Mouse (Mus musculus) T-helper 2 cell (primary cell): ENCODE measurements around the gene Gm38392.
"Not testable (repeated sequence)": the region's sequence is repeated elsewhere in the genome, so short reads cannot be mapped to it uniquely, and the experiment has no call there.

Experiments used
- in situ Hi-C: fragments of 300-600 bp; cut with MboI, MseI; formaldehyde crosslinking; loops from one replicate; pipeline ENCODE4 v1.15.1; 2025; ENCODE audit warnings: high pct_unique_total_duplicates

The Gm38392 gene

DNA sequence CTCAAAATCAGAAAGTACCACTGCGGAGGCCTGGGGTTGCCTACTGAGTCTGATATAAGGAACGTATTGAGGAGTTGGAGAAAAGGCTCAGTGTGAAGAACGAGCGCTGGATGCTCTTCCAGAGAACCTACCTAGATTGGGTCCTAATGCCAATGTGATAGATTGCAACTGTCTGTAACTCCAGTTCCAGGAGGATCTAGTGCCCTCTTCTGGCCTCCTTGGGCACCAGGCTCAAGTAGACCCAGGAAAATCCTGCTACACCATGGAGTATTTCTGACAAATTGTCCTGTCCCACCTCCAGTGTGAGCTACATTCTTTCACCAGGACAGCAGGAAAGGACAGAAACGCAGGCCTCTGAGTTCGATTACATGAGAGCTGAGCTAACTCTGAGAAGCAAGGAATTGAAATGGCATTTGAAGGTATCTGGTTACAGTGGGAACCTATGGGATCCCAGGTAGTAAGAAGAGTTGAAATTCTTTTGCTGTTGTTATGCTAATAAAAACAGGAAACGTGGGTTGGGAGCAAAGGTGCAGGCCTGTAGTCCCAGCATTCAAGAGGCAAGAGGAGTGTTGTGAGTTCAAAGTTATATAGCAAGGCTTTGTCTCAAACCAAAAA is 10.4 kb downstream of the Gm38392 start:
- in situ Hi-C loops: no loop called here

DNA sequence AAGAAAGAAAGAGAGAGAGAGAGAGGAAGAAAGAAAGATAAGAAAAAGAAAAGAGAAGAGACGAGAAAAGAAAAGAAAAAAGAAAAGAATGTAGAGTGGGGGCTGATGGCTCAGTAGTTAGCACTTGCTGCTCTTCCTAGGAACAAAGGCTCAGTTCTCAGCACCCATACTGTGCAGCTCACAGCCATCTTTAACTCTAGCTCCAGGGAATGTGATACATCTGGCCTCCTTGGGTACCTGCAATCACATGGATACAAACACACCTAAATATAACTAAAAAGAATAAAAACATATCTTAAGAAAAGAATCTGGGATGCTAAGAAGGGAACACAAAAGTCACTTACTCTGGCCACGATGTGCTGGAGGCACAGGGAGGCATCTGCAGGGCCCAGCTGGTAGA is 10.9 kb downstream of the Gm38392 start:
- in situ Hi-C loops: no loop called here

DNA sequence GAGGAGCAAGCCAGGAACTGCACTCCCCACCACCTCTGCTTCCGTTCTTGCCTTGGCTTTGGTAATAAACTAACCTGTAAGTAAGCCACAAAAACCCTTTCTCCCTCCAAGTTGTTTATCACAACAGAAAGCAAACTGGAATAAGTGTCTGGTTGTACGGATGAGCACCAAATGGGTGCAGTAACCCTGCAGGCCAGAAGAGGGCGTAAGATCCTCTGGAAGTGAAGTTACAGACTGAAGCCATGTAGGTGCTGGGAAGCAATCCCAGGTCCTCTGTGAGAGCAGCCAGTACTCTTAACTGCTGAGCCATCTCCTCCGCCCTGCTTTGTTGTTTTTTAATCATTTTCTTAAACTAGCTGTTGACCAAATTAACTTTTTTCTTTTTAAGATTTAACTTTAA is 13.0 kb downstream of the Gm38392 start:
- in situ Hi-C loops: no loop called here

DNA sequence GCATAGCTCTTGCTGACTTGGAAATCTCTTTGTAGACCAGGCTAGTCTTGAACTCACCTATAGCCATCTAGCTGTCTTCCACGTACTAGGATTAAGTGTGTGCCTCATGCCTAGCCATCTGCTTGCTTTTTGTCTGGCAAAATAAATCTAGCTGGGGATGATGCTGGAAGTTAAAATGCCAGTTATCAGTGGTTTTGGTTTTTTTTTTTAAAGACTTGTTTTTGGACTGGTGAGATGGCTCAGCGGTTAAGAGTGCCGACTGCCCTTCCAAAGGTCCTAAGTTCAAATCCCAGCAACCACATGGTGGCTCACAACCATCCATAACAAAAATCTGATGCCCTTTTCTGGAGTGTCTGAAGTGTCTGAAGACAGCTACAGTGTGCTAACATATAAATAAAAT is 15.2 kb downstream of the Gm38392 start:
- in situ Hi-C loops: no loop called here

DNA sequence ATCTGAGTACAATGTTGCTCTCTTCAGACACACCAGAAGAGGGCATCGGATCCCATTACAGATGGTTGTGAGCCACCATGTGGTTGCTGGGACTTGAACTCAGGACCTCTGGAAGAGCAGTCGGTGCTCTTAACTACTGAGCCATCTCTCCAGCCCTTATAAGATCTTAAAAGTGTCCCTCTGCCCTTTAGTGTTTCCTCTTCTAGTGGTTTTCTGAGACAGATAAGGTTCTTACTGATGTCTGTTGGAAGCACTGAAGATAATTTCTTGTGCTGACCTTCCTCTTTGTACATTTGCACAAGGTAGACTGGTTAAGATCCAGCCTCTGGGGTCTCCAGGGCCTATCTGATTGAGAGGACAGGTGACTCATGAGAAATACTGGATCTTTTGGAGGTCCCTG is 15.7 kb downstream of the Gm38392 start:
- in situ Hi-C loops: not testable (repeated sequence)

DNA sequence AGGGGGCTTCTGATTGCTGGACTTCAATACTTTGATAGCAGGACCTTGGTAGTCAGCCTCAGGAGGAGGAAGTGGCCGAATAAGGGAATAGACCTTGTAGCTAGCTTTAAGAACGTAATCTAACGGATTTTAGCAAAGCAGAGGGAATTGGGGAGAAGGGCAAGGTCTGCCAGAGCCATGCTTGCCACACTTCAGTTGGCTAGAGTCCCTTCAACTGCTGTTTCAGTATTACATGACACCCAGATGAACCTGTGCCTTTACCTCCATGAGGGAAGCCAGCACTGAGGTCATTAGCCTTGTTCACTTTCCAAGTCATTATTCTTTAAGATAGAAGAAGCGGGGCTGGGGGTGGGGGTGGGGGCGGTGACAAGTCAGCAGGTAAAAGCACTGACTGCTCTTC is 18.0 kb downstream of the Gm38392 start:
- in situ Hi-C loops: no loop called here

DNA sequence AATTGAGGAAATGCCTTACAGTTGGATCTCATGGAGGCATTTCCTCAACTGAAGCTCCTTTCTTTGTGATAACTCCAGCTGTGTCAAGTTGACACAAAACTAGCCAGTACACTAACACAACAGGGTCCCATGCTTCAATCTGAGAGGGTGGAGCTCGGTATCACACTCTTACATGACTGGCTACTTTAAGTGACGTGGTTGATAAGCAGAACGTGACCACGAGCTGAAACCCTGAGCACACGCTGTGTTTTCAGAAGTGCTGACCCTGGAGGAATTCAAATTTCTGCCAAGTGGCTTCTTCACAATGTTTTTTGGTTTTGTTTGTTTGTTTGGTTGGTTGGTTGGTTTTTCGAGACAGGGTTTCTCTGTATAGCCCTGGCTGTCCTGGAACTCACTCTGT is 19.0 kb downstream of the Gm38392 start:
- in situ Hi-C loops: not testable (repeated sequence)

DNA sequence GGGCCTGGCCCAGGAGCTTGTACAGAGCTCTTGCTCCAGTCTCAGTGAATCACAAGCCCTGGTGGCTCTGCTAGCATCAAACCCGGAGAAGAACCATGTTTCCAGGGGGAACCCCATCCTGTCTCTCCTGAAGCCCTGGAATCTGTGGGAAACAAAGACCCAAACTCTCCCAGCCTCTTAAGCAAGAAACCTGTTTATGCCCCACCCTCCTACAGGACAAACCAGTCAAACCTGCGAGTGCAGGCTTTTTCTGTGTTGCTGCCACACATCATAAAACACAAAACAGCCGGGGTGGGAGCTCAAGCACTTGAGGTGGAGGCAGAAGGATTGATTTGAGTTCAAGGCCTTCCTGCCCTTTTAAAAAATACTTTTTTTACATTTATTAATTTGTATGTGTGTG is 24.7 kb downstream of the Gm38392 start:
- in situ Hi-C loops: no loop called here

DNA sequence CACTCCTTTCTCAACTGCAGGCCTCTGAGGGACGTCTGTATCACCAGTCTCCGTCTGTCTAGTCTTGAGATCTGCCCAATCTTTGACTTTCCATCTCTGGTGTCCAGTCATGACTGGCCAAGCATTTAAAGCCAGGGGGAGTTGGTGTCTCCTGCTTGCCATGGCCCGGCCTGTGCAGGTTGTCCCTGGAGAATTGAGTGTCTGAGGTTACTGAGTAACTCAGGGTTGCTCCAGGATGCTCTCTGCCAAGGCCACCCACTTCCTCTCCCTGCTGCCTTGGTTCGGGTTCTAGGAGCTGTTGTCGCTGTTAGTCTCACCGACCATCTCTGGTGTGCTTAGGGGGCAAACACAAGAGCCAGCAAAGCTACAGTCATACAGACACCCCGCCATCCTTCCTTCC is 30.6 kb downstream of the Gm38392 start:
- in situ Hi-C loops: no loop called here

DNA sequence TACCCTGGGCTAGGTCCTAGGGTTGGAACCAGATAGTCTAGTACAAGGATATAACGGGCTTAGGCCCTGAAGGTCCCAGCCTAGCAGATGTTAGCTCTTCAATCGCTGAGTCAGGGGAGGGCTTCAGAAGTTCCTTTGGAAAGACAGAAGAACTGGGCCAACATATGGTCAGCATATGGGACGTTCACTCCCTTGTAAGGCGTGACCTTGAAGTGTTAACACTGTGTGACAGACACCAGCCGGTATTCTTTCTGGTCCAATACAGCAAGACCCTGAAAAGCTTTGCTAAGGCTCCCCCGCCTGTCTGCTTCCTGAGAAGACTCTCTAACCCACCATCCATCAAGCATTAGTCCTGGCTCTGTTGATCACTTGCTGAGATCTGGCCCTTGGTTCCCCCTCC is 31.1 kb downstream of the Gm38392 start:
- in situ Hi-C loops: no loop called here

DNA sequence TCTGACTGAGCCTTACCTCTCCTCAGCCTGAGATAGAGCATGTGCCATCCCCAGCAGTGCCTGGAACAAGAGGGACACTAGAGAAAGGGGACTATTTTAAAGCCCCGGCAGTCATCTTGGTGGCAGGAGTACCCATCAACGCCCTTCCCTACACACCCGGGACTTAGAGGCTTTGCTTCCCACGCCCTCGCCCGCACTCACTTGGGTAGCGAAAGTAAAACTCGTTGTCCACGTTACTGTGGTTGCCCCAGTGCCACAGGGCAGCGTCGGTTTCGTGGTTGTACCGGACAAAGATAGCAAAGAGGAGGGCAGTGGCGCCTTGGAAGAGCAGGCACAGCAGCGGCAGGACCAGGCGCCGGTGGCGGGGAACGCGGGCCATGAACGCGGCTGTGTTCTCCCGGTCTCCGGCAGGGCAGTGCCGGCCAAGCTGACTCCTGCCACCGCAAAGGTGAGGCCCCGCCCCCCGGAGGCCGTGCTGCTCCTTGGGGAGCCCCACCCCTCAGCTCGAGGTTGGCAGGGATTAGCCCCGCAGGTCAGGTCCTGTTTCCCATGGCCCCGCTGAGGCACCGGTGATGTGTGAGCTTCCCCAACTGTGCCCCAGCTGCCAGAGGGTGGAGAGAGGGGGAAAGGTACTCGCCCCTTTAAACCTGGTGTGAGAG is 32.6 kb downstream of the Gm38392 start, which contains the start of gene Rhbg:
TSS of gene Rhbg (minus strand) at position 442 of the 659 bp plus-strand sequence.
- in situ Hi-C loops: no loop called here

DNA sequence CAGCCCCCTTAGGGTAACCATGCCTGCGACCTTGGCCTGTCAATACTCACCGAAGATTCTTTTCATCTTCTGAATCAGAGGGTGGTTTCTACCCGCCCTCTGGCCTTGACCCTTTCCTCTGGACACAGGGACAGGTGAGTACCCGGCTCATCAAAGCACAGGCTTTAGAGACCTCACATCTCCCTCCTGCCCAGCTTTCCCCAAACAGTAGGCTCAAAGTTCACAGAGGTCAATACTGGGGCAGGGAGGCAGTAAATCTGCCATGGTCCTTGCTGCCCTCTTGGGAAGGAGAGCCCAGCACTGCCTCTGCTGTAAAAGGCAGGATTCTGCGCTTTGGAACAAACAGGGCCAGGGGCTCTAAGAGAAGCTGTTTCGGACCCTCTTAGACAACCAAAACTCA is 34.3 kb downstream of the Gm38392 start:
- in situ Hi-C loops: no loop called here

DNA sequence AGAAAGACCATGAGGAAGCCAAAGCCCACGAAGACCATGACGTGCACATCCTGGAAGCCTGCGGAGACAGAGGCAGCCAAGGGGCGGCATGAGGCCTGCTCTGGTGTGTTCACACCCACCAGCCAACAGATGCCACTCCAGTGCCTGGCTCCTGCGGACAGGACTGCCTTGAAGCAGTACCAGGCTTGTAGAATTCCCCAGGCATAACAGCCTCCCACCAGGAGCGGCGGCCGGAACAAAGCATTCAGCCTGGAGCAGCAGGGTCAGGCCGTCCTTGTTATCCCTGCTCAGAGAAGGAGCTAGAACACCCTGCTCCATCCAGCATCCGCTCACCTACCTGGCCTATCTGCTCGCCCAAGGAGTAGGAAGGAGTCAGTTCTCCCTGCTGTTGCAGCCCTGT is 38.6 kb downstream of the Gm38392 start:
- in situ Hi-C loops: no loop called here

DNA sequence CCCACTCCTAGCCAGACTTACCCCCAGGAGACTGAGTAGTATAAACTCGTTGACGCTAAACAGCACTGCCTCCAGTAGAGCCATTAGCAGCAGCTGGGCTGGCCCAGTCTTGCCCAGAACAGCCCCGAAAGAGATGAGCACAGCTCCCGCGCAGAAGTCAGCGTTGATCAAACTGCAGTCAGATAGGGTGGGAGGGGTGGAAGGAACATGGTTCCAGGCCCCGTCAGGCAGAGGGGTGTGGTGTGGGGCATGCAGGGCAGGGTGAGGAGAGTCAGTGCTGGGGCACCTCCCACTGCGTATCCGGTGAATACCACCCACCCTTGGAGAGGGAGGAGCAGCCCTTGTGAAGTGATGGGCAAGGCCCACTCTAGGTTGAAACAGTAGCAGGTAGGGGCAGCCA is 39.3 kb downstream of the Gm38392 start:
- in situ Hi-C loops: no loop called here

DNA sequence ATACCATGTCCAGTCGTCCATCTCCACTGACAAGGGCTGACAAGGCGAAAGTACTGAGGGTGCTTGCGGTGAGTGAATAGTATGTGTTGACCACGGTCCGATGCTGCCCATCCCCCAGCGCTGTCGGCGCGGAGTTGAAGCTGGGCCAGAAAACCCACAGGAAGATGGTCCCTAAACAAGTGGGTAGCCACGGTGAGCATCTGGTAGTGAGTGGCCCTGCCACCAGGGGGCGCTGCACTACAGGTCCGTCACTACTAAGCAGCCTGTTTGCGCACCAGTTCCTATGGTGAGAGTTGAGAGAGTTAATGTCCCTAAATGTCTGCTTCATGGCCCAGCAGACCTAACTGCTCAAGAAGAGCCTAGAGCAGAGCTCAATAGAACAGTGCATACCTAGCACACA is 41.2 kb downstream of the Gm38392 start:
- in situ Hi-C loops: no loop called here

DNA sequence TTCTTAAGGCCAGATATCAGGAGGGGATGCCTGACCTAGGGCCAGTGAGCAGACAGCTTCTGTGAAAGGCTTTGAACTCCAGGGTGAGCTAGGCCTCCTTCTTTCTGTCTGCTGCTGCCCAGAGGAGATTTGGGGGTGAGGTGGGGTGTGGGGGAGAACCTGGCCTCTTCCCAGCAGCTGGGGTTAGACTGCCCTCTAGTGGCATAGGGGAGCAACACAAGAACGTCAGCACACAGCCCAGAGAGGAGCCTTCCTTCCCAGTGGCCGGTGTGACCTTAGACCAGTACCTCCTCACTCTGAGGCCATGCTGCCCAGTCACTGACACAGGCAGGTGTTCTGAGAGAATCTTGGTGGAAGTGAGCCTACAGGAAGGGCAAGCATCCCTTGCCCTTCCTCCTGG is 42.9 kb downstream of the Gm38392 start:
- in situ Hi-C loops: no loop called here

DNA sequence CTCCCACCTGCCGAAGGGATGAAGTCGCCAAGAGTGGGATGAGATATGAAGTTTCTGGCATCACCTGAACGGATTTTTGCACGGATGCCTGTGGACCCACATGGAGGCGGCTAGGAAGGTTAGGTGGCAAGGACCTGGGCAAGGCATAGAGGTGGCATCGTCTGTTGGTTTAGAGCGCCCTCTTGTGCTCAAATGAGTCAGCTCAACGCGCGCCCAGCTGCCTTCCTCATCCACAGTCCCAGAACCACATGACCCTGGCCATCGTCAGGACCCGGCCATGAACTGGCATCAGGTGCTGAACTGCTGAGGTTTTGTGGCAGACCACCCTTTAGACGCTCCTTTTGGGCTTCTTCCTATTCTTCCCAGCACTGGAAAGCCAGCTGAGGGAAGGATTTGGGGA is 44.5 kb downstream of the Gm38392 start:
- in situ Hi-C loops: no loop called here

DNA sequence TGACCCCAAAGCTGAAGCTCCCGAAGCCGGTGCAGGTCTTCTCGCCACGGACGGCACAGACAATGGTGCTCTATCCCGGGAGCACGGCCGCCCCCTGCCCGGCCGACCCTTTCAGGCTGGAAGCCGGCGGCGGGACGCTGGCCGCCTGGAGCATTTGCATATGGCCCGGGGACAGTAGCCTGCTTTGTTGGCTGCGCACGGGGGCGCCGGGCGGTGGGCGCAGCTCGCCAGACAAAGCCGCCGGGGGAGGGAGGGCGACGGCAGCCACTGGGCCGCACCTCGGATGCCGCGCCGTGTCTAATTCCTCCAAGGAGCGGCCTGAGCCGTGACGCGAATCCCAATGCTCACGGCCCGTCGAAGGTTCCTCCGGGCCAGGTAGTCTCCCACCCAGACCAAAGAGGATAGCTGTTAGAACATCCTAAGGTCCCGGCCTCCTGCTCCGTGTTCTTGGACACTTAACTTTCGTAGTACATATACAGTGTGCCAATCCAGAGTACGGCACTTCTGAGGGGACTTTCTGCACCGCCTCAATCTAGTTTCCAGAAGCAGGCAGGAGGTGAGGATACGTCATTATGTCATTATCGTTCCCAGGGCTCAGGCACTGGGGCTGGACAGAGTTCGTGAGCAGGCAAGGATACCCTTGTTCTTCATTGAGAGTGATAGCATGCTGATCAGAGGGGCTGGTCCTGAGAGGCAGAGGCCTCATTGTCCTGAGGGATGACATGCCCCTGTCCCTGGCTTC is 45.8 kb downstream of the Gm38392 start:
- in situ Hi-C loops: no loop called here

DNA sequence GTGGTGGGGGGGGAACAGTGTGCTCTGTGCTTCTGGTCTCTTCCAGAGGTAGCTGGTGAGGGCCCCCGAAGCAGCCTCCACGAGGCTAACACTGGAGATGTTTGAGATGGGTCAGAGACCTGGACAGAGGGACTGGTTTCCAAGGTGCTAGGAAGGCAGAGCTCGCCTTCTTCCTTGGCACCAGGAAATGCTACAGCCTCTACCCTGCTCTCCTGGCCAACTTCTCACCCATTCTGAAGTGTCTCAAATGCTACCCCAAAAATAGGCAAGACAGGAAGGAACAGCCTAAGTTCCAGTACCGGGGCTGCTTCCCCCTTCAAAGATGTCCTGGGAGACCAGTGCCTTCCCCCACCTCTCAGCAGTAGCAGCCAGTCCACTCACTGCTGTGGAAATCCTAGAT is 47.6 kb downstream of the Gm38392 start:
- in situ Hi-C loops: no loop called here

DNA sequence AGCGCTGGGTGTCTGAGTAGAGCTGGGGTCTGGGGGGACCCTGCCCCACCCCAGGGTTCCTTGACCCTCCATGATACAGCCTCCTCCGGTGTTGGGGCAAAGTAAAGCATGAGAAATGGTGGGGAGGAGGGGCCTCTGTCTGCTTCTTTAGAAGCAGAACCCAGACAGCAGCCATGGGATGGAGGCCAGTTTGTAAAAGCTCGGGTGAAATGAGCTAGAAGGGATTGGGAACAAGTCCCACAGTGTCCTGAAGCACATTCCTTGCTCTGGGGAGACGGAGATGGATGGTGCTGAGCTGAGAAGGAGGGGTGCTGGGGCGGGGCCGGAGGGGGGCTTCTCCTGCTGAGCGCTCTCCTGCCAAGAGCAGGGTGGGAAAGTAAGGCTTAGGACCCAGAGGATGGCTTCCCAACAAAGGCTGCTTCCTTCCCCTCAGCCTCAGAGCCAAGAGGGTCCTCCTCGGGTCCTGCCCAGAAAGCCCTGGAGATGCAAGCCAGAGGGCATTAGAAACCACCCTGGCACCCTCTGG is 48.1 kb downstream of the Gm38392 start:
- in situ Hi-C loops: no loop called here

DNA sequence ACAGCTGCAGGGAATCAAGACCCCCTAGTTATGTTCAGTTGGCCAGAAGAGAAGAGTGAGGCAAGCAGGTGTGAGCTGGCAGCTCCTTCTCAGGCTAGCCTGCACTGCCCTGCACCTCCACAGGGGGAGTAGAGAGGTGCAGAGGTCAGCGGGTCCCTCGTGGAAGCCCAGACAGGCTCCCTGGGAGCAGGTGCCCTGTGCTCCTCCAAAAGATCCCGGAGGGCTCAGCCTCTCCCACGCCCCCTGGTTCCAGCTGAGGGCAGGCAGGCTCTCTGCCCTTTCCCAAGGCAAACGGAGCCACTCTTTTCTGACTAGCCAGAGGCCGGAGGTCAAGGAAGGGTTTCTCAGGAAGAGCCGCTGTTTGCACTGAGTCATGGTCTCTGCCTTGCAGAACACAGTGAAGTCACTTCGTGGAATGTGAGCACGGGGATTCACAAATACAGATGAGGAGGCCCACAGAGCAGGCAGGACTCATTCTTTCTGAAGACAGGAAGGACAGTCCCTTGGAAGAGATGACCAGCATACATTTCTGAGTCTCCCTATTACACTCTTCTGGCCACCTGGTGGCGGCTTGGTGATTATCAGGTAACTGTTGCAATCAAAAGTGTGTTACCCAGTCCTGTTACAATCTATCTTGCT is 49.3 kb downstream of the Gm38392 start:
- in situ Hi-C loops: no loop called here

DNA sequence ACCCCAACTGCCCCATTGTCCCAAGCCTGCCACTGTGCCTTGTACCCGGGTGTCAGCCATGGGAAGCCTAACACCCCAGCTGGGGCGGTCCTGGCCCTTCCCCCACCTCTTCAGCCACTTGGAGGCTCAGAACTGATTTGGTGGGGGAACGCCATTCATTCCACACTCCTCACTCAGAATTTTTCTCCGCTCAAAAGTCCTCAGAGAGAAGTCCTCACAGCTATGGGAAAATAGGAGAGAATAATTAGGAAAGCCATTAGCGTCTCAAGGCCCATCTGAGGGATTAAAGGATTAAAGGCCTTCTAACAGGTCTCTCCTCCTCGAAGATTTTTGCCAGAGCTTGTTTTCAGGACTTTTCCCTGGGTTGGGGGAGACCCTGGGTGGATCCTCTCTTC is 49.9 kb downstream of the Gm38392 start:
- in situ Hi-C loops: no loop called here
